8 mouse cellular contexts compared by ENCODE assay signal in the genomic region with DNA sequence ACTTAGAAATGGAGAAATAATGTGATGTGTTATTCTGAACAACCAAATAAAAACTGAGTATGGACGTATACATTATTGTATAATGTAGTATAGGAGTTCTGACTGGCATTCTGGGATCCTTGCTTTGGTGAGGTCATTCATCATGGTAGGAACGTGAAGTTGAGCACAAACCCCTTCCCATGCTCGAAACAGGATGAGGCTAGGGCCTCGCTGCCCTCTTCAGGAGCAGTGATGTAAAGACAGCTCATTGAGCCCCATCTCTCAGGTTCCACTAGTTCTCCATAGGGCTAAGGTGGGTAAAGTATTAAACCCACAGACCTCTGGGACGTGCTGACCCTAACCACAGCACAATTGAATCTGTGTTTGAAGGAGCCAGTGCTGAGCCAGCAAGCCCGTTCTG.
DNase-seq lines count a peak whose midpoint lies in the region; ATAC-seq and TF ChIP-seq lines count a peak whose summit lies in the region.

No protein-coding gene starts in this region.

- intact Hi-C loops in left cerebral cortex, postnatal 36 days (cut with DNase I) = loop anchor here (5.0 kb wide), 2 partner anchors 235 to 575 kb away; partner anchors contain the start of gene Nme8

- no peaks in the 10 kb centered on the region for H3K36me3 ChIP-seq in heart, embryonic 10.5 days

- H3K4me1 ChIP-seq in heart, embryonic 10.5 days = no peaks in the 10 kb centered on the region
- H3K4me1 ChIP-seq in bone marrow, adult 2 months (ENCODE audit: control insufficient read depth, insufficient read depth, low read length) = no peaks in the 10 kb centered on the region

- WGBS in heart, embryonic 10.5 days = 53% methylated on average over 6 of the region's 6 CpGs
- WGBS in bone marrow, adult 2 months = 70% methylated on average over 6 of the region's 6 CpGs

- peak; percentile 39; the same call in 1 of the 2 replicates for ATAC-seq in neutrophil, adult 5-6 weeks (ENCODE audit: extremely low read depth, insufficient number of reproducible peaks, low FRiP score, poor library complexity, severe bottlenecking)

- H3K9me3 ChIP-seq in heart, embryonic 10.5 days = no peaks in the 10 kb centered on the region

- DNase-seq in heart, postnatal 4 days = peak; percentile 46
- DNase-seq in heart, embryonic 10.5 days (ENCODE audit: low spot score) = no peak
- DNase-seq in B cell, adult 2 months = peak; percentile 36 to 44
- peak; percentile 25 for DNase-seq in kidney, postnatal 14 days
- DNase-seq in urinary bladder, postnatal 10 days (ENCODE audit: low spot score) = no peak
- no peak for DNase-seq in left cerebral cortex, postnatal 36 days (ENCODE audit: low spot score in 2 of 2)

- TF ChIP-seq POLR2A in bone marrow, adult 2 months (IDR thresholded peaks at IDR 0.05; ENCODE audit: borderline replicate concordance, control insufficient read depth, low read depth, low read length) = no peak

- no peak overlapping the region for H3K27ac ChIP-seq in heart, embryonic 10.5 days
- no peak overlapping the region for H3K27ac ChIP-seq in bone marrow, adult 2 months (ENCODE audit: control insufficient read depth, insufficient read depth, low read depth, low read length, poor library complexity)

- no peak overlapping the region for H3K4me3 ChIP-seq in heart, embryonic 10.5 days
- H3K4me3 ChIP-seq in bone marrow, adult 2 months (replicated peaks; ENCODE audit: control insufficient read depth, low read depth, low read length) = no peak overlapping the region

- TF ChIP-seq CTCF in bone marrow, adult 2 months (IDR thresholded peaks at IDR 0.05; ENCODE audit: control insufficient read depth, insufficient read depth, low read length) = peak; percentile 78

- no peaks in the 10 kb centered on the region for H3K27me3 ChIP-seq in heart, embryonic 10.5 days (ENCODE audit: insufficient read depth, poor library complexity, severe bottlenecking)

Comparison
In these comparisons a context has a peak if more than half of its experiments do, and no peak if none do; other contexts are left out.
1. DNase-seq: peak in heart, postnatal 4 days (single experiment), B cell, adult 2 months (2 of 2) and kidney, postnatal 14 days (single experiment); none in heart, embryonic 10.5 days (single experiment), urinary bladder, postnatal 10 days (single experiment) and left cerebral cortex, postnatal 36 days (0 of 2).